Mouse (Mus musculus) erythroid progenitor cell, adult 5-6 weeks (primary cell): ENCODE data around the gene Gsg1l2. TPM values are rescaled to one million over a fixed set of nuclear protein-coding genes. Genes with fewer than 3 reads are reported as not detected.

ENCODE experiments used
- ATAC-seq: replicated peaks from 2 replicates; pipeline ENCODE4 v1.8.0; 2016; ENCODE audit warnings: moderate number of reproducible peaks, mild to moderate bottlenecking, moderate TSS enrichment, inconsistent platforms; ENCODE audit not compliant: poor library complexity, low FRiP score, severe bottlenecking
- total RNA-seq, 2 experiments: library from RNA; stranded (forward) in 1 of 2; stranded (reverse) in 1 of 2; fragments of 150-400 nt in 1 of 2; fragments of 186-747, 209-891 nt in 1 of 2; gene quantifications; 2 replicates each; pipeline versions ENCODE4 v1.2.3 to v1.2.4; 2015 to 2017; ENCODE audit warnings: low replicate concordance in 2 of 2

Gene Gsg1l2
- total RNA-seq (2015; ENCODE audit: low replicate concordance) (not detected in 2 replicates), total RNA-seq (2017; ENCODE audit: low replicate concordance) (not detected in 2 replicates)

- ATAC-seq = no peak; the same call in 1 of the 2 replicates
Measured at GRCm38 (mm10) chr11:67774379-67774778, at the start of gene Gsg1l2. Gene Gsg1l2 (plus strand): TSS chr11:67774608.

- ATAC-seq = no peak
Measured at GRCm38 (mm10) chr11:67727095-67727494, 47.3 kb upstream of the Gsg1l2 start.

GRCm38 (mm10) chr11:67728726-67729125 is 45.7 kb upstream of the Gsg1l2 start:
- no peak for ATAC-seq

- no peak for ATAC-seq
Measured at GRCm38 (mm10) chr11:67731056-67731455, 43.4 kb upstream of the Gsg1l2 start.

- ATAC-seq = no peak
Measured at GRCm38 (mm10) chr11:67733726-67734125, 40.7 kb upstream of the Gsg1l2 start.

GRCm38 (mm10) chr11:67734597-67734996 is 39.8 kb upstream of the Gsg1l2 start:
- no peak for ATAC-seq

- ATAC-seq = no peak
Measured at GRCm38 (mm10) chr11:67738345-67738744, 36.1 kb upstream of the Gsg1l2 start.

GRCm38 (mm10) chr11:67738846-67739490 is 35.4 kb upstream of the Gsg1l2 start:
- no peak for ATAC-seq

GRCm38 (mm10) chr11:67741569-67741968 is 32.8 kb upstream of the Gsg1l2 start:
- no peak for ATAC-seq

- no peak for ATAC-seq
Measured at GRCm38 (mm10) chr11:67756287-67756686, 18.1 kb upstream of the Gsg1l2 start.

GRCm38 (mm10) chr11:67757373-67758167 is 16.8 kb upstream of the Gsg1l2 start:
- ATAC-seq = no peak

GRCm38 (mm10) chr11:67771053-67771452 is 3.4 kb upstream of the Gsg1l2 start, which contains the start of gene Glp2r:
Gene Glp2r (minus strand): TSS chr11:67771153.
- no peak for ATAC-seq

- ATAC-seq = no peak
Measured at GRCm38 (mm10) chr11:67771691-67772090, 2.7 kb upstream of the Gsg1l2 start.

GRCm38 (mm10) chr11:67772577-67772976 is 1.8 kb upstream of the Gsg1l2 start:
- ATAC-seq = no peak

- no peak for ATAC-seq
Measured at GRCm38 (mm10) chr11:67790182-67790581, 15.8 kb downstream of the Gsg1l2 start.

- no peak for ATAC-seq
Measured at GRCm38 (mm10) chr11:67797931-67798330, 23.5 kb downstream of the Gsg1l2 start, which contains the start of gene Dhrs7c. Gene Dhrs7c (plus strand): TSS chr11:67798187.

- ATAC-seq = no peak
Measured at GRCm38 (mm10) chr11:67800130-67800723, 25.8 kb downstream of the Gsg1l2 start.

GRCm38 (mm10) chr11:67801169-67801568 is 26.8 kb downstream of the Gsg1l2 start:
- ATAC-seq = no peak

GRCm38 (mm10) chr11:67805538-67805937 is 31.1 kb downstream of the Gsg1l2 start:
- ATAC-seq = no peak

- no peak for ATAC-seq
Measured at GRCm38 (mm10) chr11:67806832-67807597, 32.6 kb downstream of the Gsg1l2 start.
